Mouse (Mus musculus): Measurements from ENCODE around the gene Tbx22. TPM values are rescaled to one million over a fixed set of nuclear protein-coding genes. Genes with fewer than 3 reads are reported as not detected.

Gene Tbx22
- not detected in 2 replicates for total RNA-seq (2021)
- long read RNA-seq: 0 reads

DNA sequence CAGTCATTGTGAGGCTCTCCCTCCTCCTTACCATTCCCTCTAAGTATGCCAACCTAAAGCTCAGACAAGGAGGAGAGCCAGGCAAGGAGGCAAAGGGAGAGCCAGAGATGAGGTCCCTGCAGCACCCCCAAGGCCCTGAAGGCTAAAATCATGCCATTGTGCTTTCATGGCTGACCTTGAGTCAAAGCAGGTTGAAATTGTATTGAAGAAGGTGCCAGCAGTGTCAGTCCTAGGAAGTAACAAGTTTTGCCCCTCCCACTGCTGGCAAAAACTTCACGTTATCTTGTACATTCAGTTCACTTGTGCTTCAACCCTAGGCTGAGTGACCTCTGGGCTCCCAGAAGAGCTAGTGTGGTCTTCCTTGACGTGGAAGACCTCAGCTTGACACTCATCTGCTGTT lies at the start of gene Tbx22:
TSS of gene Tbx22 (plus strand) at position 301 of the 400 bp plus-strand sequence.
- DNase-seq: no peak

GRCm38 (mm10) chrX:107668677-107669076 lies 913 bp downstream of the Tbx22 start:
- DNase-seq: no peak

- DNase-seq: no peak
Observed at GRCm38 (mm10) chrX:107679203-107679602, 11.4 kb downstream of the Tbx22 start.

GRCm38 (mm10) chrX:107708584-107708983 lies 40.8 kb downstream of the Tbx22 start:
- no peak for DNase-seq

DNA sequence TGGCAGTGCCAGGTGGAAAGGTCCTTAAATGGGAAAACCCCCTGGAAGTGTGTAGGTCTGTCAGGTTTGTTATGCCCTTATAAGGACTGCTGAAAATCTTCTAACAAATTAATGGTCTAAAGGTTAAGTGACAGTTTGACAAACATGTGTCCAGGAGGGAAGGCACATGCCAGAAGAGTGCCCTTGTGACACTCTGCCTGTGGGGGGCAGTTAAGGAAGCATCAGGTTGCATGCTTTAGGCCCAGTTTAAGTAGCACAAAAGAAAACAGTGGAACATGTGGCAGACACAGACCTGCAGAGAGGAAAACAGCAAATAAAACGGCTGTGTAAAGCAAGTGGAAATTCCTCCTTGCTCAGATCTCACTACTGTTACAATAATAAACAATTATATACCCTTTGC lies 55.8 kb downstream of the Tbx22 start:
- DNase-seq: no peak

Other genes with a start within 250 kb of the Tbx22 start
- not detected in 2 replicates for gene Tent5d, start 124.6 kb downstream of the Tbx22 start, total RNA-seq (2021)
- 11.0 and 15.8 TPM in 2 replicates for gene 2610002M06Rik, start 148.4 kb downstream of the Tbx22 start, total RNA-seq (2021)